Mouse (Mus musculus) forebrain, embryonic 15.5 days (tissue): ENCODE data around the gene Sv2b. TPM values are rescaled to one million over a fixed set of nuclear protein-coding genes. Genes with fewer than 3 reads are reported as not detected.

Experiments used
- ATAC-seq: fragments of 200-750 bp; cut with Nextera tagmentation; replicated peaks from 2 replicates; pipeline ENCODE4 v1.8.0; 2017; ENCODE audit warnings: mild to moderate bottlenecking, moderate TSS enrichment, moderate library complexity
- H3K27ac ChIP-seq: fragments of 300-500 bp; sonication (generic); replicated peaks from 2 replicates; pipeline ENCODE4 v1.5.1; 2015; ENCODE audit warnings: mild to moderate bottlenecking, inconsistent platforms
- H3K27me3 ChIP-seq: fragments of 300-500 bp; sonication (generic); 2 replicates; pipeline ENCODE4 v1.6.1; 2015; ENCODE audit warnings: inconsistent platforms
- H3K36me3 ChIP-seq: fragments of 300-500 bp; sonication (generic); 2 replicates; pipeline ENCODE4 v1.6.1; 2015; ENCODE audit warnings: mild to moderate bottlenecking, inconsistent platforms
- H3K4me1 ChIP-seq: fragments of 300-500 bp; sonication (generic); 2 replicates; pipeline ENCODE4 v1.6.1; 2015; ENCODE audit warnings: inconsistent platforms
- H3K4me2 ChIP-seq: fragments of 300-500 bp; sonication (generic); replicated peaks from 2 replicates; pipeline ENCODE4 v1.6.1; 2015; ENCODE audit warnings: mild to moderate bottlenecking, inconsistent platforms
- H3K4me3 ChIP-seq: fragments of 300-500 bp; sonication (generic); 2 replicates; pipeline ENCODE4 v1.5.1; 2015; ENCODE audit warnings: mild to moderate bottlenecking, inconsistent platforms
- H3K9ac ChIP-seq: fragments of 300-500 bp; sonication (generic); replicated peaks from 2 replicates; pipeline ENCODE4 v1.6.1; 2015; ENCODE audit warnings: mild to moderate bottlenecking, inconsistent platforms
- H3K9me3 ChIP-seq: fragments of 300-500 bp; sonication (generic); 2 replicates; pipeline ENCODE4 v1.6.1; 2016; ENCODE audit warnings: inconsistent platforms
- WGBS: fragments of 180-500 bp; shearing (Covaris S2); methylation state at CpG from one replicate; pipeline ENCODE4 v1.1.7; 2015; ENCODE audit warnings: mixed read lengths; 5-methylcytosine and 5-hydroxymethylcytosine counted together
- polyA plus RNA-seq: library from polyadenylated mRNA; unstranded; fragments of >200 nt; fragmentation: Nextera tagmentation; extraction: Ambion mirVana; gene quantifications from 2 replicates; pipeline ENCODE4 v1.2.1, GENCODE M21; 2015

Sv2b gene
- polyA plus RNA-seq, 1 experiment from 2014 or later, result 10.0 TPM

GRCm38 (mm10) chr7:75194158-75194918, 114.7 kb downstream of the Sv2b start:
- Histone ChIP-seq H3K4me2 (no peak overlapping the region), H3K27me3 (no peaks in the 10 kb centered on the region), H3K9ac (no peak overlapping the region), H3K36me3 (no peaks in the 10 kb centered on the region), H3K4me1 (no peaks in the 10 kb centered on the region), H3K9me3 (no peaks in the 10 kb centered on the region), H3K27ac (no peak overlapping the region), H3K4me3 (no peak overlapping the region)
- WGBS, result 90% methylated on average over 4 of the region's 4 CpGs
- peak; percentile 55; the same call in 1 of the 2 replicates for ATAC-seq

GRCm38 (mm10) chr7:75190192-75190591, 118.9 kb downstream of the Sv2b start:
- H3K4me2 ChIP-seq, result no peak overlapping the region
- H3K9ac ChIP-seq, result no peak overlapping the region
- H3K9me3 ChIP-seq, result no peaks in the 10 kb centered on the region
- 93% methylated on average over 3 of the region's 3 CpGs for WGBS
- H3K27ac ChIP-seq, result no peak overlapping the region
- ATAC-seq, result no peak
- H3K36me3 ChIP-seq, result no peaks in the 10 kb centered on the region
- no peaks in the 10 kb centered on the region for H3K4me1 ChIP-seq
- no peaks in the 10 kb centered on the region for H3K27me3 ChIP-seq
- no peak overlapping the region for H3K4me3 ChIP-seq

DNA sequence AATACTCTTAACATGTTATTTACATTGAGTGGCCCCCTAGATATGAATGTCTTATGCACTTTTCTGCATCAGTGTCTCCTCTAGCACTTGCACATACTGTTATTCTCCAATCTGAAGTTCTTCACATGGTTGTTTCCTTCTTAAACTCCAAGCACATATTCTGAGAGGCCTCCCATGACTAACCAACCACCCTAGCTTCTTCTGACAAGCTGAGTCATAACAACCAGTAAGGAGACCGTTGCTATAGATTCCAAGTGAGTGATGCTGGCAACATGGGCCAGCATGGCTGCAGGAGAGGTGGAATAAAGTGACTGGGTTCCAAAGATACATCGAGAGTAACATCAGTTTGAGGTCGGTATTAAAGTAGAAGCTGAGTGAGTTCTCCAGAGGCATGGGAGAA, 134.0 kb downstream of the Sv2b start:
- ATAC-seq, result no peak

DNA sequence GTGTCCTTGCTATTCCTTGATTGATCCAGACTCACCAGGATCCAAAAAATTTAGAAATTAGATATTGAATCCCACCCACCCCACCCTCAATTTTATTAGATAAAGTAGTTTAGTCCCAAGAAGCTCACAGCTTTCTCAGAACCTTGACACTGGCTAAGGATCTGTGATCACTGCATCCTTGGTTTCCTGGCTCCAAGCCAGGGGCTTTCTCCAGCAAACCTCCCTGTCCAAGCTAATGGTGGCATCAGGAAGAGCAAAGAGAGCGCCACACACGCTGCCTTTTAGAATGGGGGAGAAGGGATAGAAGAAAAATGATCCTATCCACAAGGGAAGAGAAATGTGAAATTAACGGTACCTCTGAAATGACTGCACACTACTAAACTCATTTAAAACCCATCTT, 141.6 kb downstream of the Sv2b start:
- Histone ChIP-seq H3K9ac (no peak overlapping the region), H3K36me3 (no peaks in the 10 kb centered on the region), H3K27me3 (no peaks in the 10 kb centered on the region), H3K9me3 (no peaks in the 10 kb centered on the region), H3K4me1 (no peaks in the 10 kb centered on the region), H3K4me2 (no peak overlapping the region), H3K4me3 (no peak overlapping the region), H3K27ac (no peak overlapping the region)
- WGBS, result 87% methylated on average over 3 of the region's 3 CpGs
- no peak for ATAC-seq

More for the DNA sequence above, 134.0 kb downstream of the Sv2b start:
- Histone ChIP-seq H3K9me3 (no peaks in the 10 kb centered on the region), H3K4me3 (no peak overlapping the region), H3K27ac (no peak overlapping the region), H3K4me2 (no peak overlapping the region), H3K27me3 (no peaks in the 10 kb centered on the region), H3K36me3 (no peaks in the 10 kb centered on the region), H3K9ac (no peak overlapping the region), H3K4me1 (no peaks in the 10 kb centered on the region)
- 90% methylated on average over 3 of the region's 3 CpGs for WGBS

GRCm38 (mm10) chr7:75147174-75147573, 161.9 kb downstream of the Sv2b start:
- no peaks in the 10 kb centered on the region for H3K27me3 ChIP-seq
- no peak overlapping the region for H3K27ac ChIP-seq
- H3K9ac ChIP-seq, result no peak overlapping the region
- H3K4me2 ChIP-seq, result no peak overlapping the region
- no peak for ATAC-seq
- H3K4me3 ChIP-seq, result no peak overlapping the region
- H3K4me1 ChIP-seq, result peaks cover 3% of the 10 kb centered on the region
- no peaks in the 10 kb centered on the region for H3K9me3 ChIP-seq
- 92% methylated on average over 1 of the region's 1 CpGs for WGBS
- no peaks in the 10 kb centered on the region for H3K36me3 ChIP-seq

GRCm38 (mm10) chr7:75142800-75143199, 166.3 kb downstream of the Sv2b start:
- no peaks in the 10 kb centered on the region for H3K27me3 ChIP-seq
- H3K27ac ChIP-seq, result no peak overlapping the region
- no peak overlapping the region for H3K4me2 ChIP-seq
- H3K36me3 ChIP-seq, result no peaks in the 10 kb centered on the region
- no peak overlapping the region for H3K4me3 ChIP-seq
- no peak for ATAC-seq
- 47% methylated on average over 2 of the region's 2 CpGs for WGBS
- peaks cover 10% of the 10 kb centered on the region for H3K4me1 ChIP-seq
- no peak overlapping the region for H3K9ac ChIP-seq
- H3K9me3 ChIP-seq, result no peaks in the 10 kb centered on the region

GRCm38 (mm10) chr7:75141919-75142700, 167.0 kb downstream of the Sv2b start:
- peak; percentile 58; the same call in 1 of the 2 replicates for ATAC-seq
- H3K27me3 ChIP-seq, result no peaks in the 10 kb centered on the region
- WGBS, result 7% methylated on average over 17 of the region's 17 CpGs

GRCm38 (mm10) chr7:75139306-75139705, 169.8 kb downstream of the Sv2b start:
- Histone ChIP-seq H3K4me2 (no peak overlapping the region), H3K36me3 (no peaks in the 10 kb centered on the region), H3K9ac (no peak overlapping the region), H3K4me3 (no peak overlapping the region), H3K9me3 (no peaks in the 10 kb centered on the region), H3K27ac (no peak overlapping the region), H3K27me3 (no peaks in the 10 kb centered on the region), H3K4me1 (peaks cover 10% of the 10 kb centered on the region)
- 86% methylated on average over 2 of the region's 2 CpGs for WGBS
- no peak for ATAC-seq

More at GRCm38 (mm10) chr7:75141919-75142700, 167.0 kb downstream of the Sv2b start:
- Histone ChIP-seq H3K4me3 (peak overlapping the region; percentile 17), H3K27ac (no peak overlapping the region), H3K4me2 (peak overlapping the region; percentile 33), H3K9me3 (no peaks in the 10 kb centered on the region), H3K4me1 (peaks cover 10% of the 10 kb centered on the region), H3K9ac (no peak overlapping the region), H3K36me3 (no peaks in the 10 kb centered on the region)

GRCm38 (mm10) chr7:75134710-75135617, 174.1 kb downstream of the Sv2b start:
- H3K4me3 ChIP-seq, result no peak overlapping the region
- no peak overlapping the region for H3K9ac ChIP-seq
- ATAC-seq, result peak; percentile 73
- no peaks in the 10 kb centered on the region for H3K36me3 ChIP-seq
- H3K4me1 ChIP-seq, result no peaks in the 10 kb centered on the region
- no peak overlapping the region for H3K4me2 ChIP-seq
- no peaks in the 10 kb centered on the region for H3K9me3 ChIP-seq
- H3K27ac ChIP-seq, result no peak overlapping the region
- 25% methylated on average over 15 of the region's 15 CpGs for WGBS
- H3K27me3 ChIP-seq, result no peaks in the 10 kb centered on the region

GRCm38 (mm10) chr7:75128036-75128435, 181.0 kb downstream of the Sv2b start:
- ATAC-seq, result no peak
- Histone ChIP-seq H3K4me3 (no peak overlapping the region), H3K9me3 (no peaks in the 10 kb centered on the region), H3K36me3 (no peaks in the 10 kb centered on the region), H3K4me2 (no peak overlapping the region), H3K27ac (no peak overlapping the region), H3K4me1 (no peaks in the 10 kb centered on the region), H3K27me3 (no peaks in the 10 kb centered on the region), H3K9ac (no peak overlapping the region)
- WGBS, result 97% methylated on average over 4 of the region's 4 CpGs

- Histone ChIP-seq H3K27ac (no peak overlapping the region), H3K27me3 (no peaks in the 10 kb centered on the region), H3K36me3 (no peaks in the 10 kb centered on the region), H3K4me2 (no peak overlapping the region), H3K9me3 (no peaks in the 10 kb centered on the region), H3K4me1 (no peaks in the 10 kb centered on the region), H3K9ac (no peak overlapping the region), H3K4me3 (no peak overlapping the region)
- ATAC-seq, result no peak
- 87% methylated on average over 5 of the region's 5 CpGs for WGBS
Observed at GRCm38 (mm10) chr7:75124067-75124466, 185.0 kb downstream of the Sv2b start.
